Mouse (Mus musculus) CH12.LX (cell line): ENCODE data around the gene Ccdc155. TPM values are rescaled to one million over a fixed set of nuclear protein-coding genes. Genes with fewer than 3 reads are reported as not detected.

Experiments
- DNase-seq: peaks from one replicate; pipeline ENCODE4 v3.0.0-alpha.2; 2013; ENCODE audit errors: extremely low read depth
- H3K27ac ChIP-seq: 2 replicates; pipeline ENCODE4 v1.5.1; 2012; ENCODE audit warnings: low read depth, mild to moderate bottlenecking, control low read depth, moderate library complexity; ENCODE audit not compliant: insufficient read depth
- H3K27me3 ChIP-seq: replicated peaks from 2 replicates; pipeline ENCODE3; 2012; ENCODE audit warnings: inconsistent platforms
- H3K36me3 ChIP-seq, 2 experiments: replicated peaks in 1 of 2; 2 replicates each; pipeline versions ENCODE3 to v1.6.1; 2012; ENCODE audit warnings: inconsistent platforms in 1 of 2, low read length in 1 of 2, mild to moderate bottlenecking in 1 of 2, mixed read lengths in 1 of 2, moderate library complexity in 1 of 2; ENCODE audit not compliant: control insufficient read depth in 1 of 2, insufficient read depth in 1 of 2
- H3K4me1 ChIP-seq, 2 experiments: 2 replicates each; pipeline ENCODE4 v1.6.1; 2012; ENCODE audit warnings: inconsistent platforms in 1 of 2, moderate library complexity in 1 of 2; ENCODE audit not compliant: insufficient read depth in 2 of 2, control insufficient read depth in 1 of 2
- H3K4me2 ChIP-seq: 2 replicates; pipeline ENCODE4 v1.6.1; 2012; ENCODE audit warnings: low read depth, mild to moderate bottlenecking, control low read depth; ENCODE audit not compliant: poor library complexity, insufficient read depth, severe bottlenecking
- H3K4me3 ChIP-seq, 3 experiments: fragments of 150-350 bp in 1 of 3; sonication (generic) in 1 of 3; replicated peaks in 1 of 3; 2 replicates each; pipeline versions ENCODE3 to v1.5.1; 2011 to 2012; ENCODE audit warnings: low read depth in 2 of 3, low read length in 2 of 3, mild to moderate bottlenecking in 2 of 3, moderate library complexity in 2 of 3, control low read depth in 1 of 3, improper control_type of control experiment in 1 of 3, inconsistent platforms in 1 of 3, mixed read lengths in 1 of 3; ENCODE audit not compliant: poor library complexity in 1 of 3
- H3K79me2 ChIP-seq: replicated peaks from 2 replicates; pipeline ENCODE4 v1.6.1; 2012; ENCODE audit warnings: mild to moderate bottlenecking, moderate library complexity; ENCODE audit not compliant: control insufficient read depth, poor library complexity, insufficient read depth, severe bottlenecking; ENCODE audit errors: extremely low read depth
- H3K9ac ChIP-seq: 2 replicates; pipeline ENCODE4 v1.6.1; 2012; ENCODE audit warnings: low read depth, mild to moderate bottlenecking, control low read depth, moderate library complexity; ENCODE audit not compliant: insufficient read depth
- H3K9me3 ChIP-seq: replicated peaks from 2 replicates; pipeline ENCODE3; 2012; ENCODE audit warnings: low read length, inconsistent platforms, mixed read lengths
- CHD2 ChIP-seq: IDR thresholded peaks from 2 replicates; pipeline ENCODE4 v1.6.1; 2011; ENCODE audit warnings: low read length, improper control_type of control experiment
- E2F4 ChIP-seq: IDR thresholded peaks from 2 replicates; pipeline ENCODE4 v1.6.1; 2011; ENCODE audit warnings: low read depth, low read length, improper control_type of control experiment; ENCODE audit not compliant: insufficient replicate concordance
- GABPA ChIP-seq: IDR thresholded peaks from 2 replicates; pipeline ENCODE4 v1.6.1; 2012; ENCODE audit warnings: low read depth, low read length, improper control_type of control experiment, inconsistent platforms; ENCODE audit not compliant: insufficient replicate concordance
- HCFC1 ChIP-seq: IDR thresholded peaks from 2 replicates; pipeline ENCODE4 v1.6.1; 2012; ENCODE audit warnings: low read depth, mild to moderate bottlenecking, inconsistent platforms, low read length, improper control_type of control experiment
- JUND ChIP-seq: conservative IDR thresholded peaks from 2 replicates; pipeline ENCODE4 v1.6.1; 2011; ENCODE audit warnings: low read depth, low read length, improper control_type of control experiment
- MAX ChIP-seq: IDR thresholded peaks from 2 replicates; pipeline ENCODE4 v1.6.1; 2011; ENCODE audit warnings: low read length, improper control_type of control experiment
- MXI1 ChIP-seq: IDR thresholded peaks from 2 replicates; pipeline ENCODE4 v1.6.1; 2011; ENCODE audit warnings: mild to moderate bottlenecking, low read depth, low read length, improper control_type of control experiment
- MYC ChIP-seq: IDR thresholded peaks from 2 replicates; pipeline ENCODE4 v1.6.1; 2011; ENCODE audit warnings: low read depth, mild to moderate bottlenecking, improper control_type of control experiment, low read length
- NELFE ChIP-seq: IDR thresholded peaks from 2 replicates; pipeline ENCODE4 v1.6.1; 2011; ENCODE audit warnings: low read depth, low read length, improper control_type of control experiment
- NRF1 ChIP-seq: IDR thresholded peaks from 2 replicates; pipeline ENCODE4 v1.6.1; 2014; ENCODE audit warnings: low read depth, mild to moderate bottlenecking, inconsistent platforms, low read length, improper control_type of control experiment, moderate library complexity
- POLR2A ChIP-seq: IDR thresholded peaks from 2 replicates; pipeline ENCODE4 v1.6.1; 2011; ENCODE audit warnings: low read depth, mild to moderate bottlenecking, improper control_type of control experiment, low read length
- RAD21 ChIP-seq: IDR thresholded peaks from 2 replicates; pipeline ENCODE4 v1.6.1; 2011; ENCODE audit warnings: low read depth, mild to moderate bottlenecking, low read length, improper control_type of control experiment, moderate library complexity
- RCOR1 ChIP-seq: conservative IDR thresholded peaks from 2 replicates; pipeline ENCODE4 v1.6.1; 2012; ENCODE audit warnings: low read depth, mild to moderate bottlenecking, inconsistent platforms, low read length, improper control_type of control experiment
- TBP ChIP-seq: conservative IDR thresholded peaks from 2 replicates; pipeline ENCODE4 v1.6.1; 2011; ENCODE audit warnings: low read depth, low read length, improper control_type of control experiment
- TCF12 ChIP-seq: IDR thresholded peaks from 2 replicates; pipeline ENCODE4 v1.6.1; 2014; ENCODE audit warnings: low read depth, mild to moderate bottlenecking, inconsistent platforms, low read length, improper control_type of control experiment
- USF1 ChIP-seq: IDR thresholded peaks from 2 replicates; pipeline ENCODE4 v1.6.1; 2014; ENCODE audit warnings: low read depth, mild to moderate bottlenecking, inconsistent platforms, low read length, improper control_type of control experiment
- USF2 ChIP-seq: conservative IDR thresholded peaks from 2 replicates; pipeline ENCODE4 v1.6.1; 2011; ENCODE audit warnings: low read depth, low read length, improper control_type of control experiment
- ZC3H11A ChIP-seq: IDR thresholded peaks from 2 replicates; pipeline ENCODE4 v1.6.1; 2012; ENCODE audit warnings: low read depth, mild to moderate bottlenecking, inconsistent platforms, low read length, improper control_type of control experiment
- ZKSCAN1 ChIP-seq: IDR thresholded peaks from 2 replicates; pipeline ENCODE4 v1.6.1; 2012; ENCODE audit warnings: low read depth, inconsistent platforms, low read length, improper control_type of control experiment, borderline replicate concordance
- ZNF384 ChIP-seq: IDR thresholded peaks from 2 replicates; pipeline ENCODE4 v1.6.1; 2012; ENCODE audit warnings: low read depth, low read length, improper control_type of control experiment, inconsistent platforms
- dilution Hi-C: fragments of 300-500 bp; cut with MboI; formaldehyde crosslinking; loops from 2 replicates; pipeline ENCODE4 v1.14.3; 2020; ENCODE audit warnings: low sequenced_read_pairs; ENCODE audit not compliant: extremely low pct_unique_long_range_greater_than_20kb, extremely low pct_ligation_motif_present
- in situ Hi-C: fragments of 300-500 bp; cut with MboI; formaldehyde crosslinking; loops from 3 replicates; pipeline ENCODE4 v1.14.3; 2019; ENCODE audit warnings: low sequenced_read_pairs, low pct_ligation_motif_present, low pct_unique_long_range_greater_than_20kb, mixed read lengths
- polyA plus RNA-seq: library from polyadenylated mRNA; unstranded; fragments of >175 nt; gene quantifications from 2 replicates; pipeline ENCODE4 v1.2.1, GENCODE M21; 2012; ENCODE audit warnings: low read depth; ENCODE audit not compliant: insufficient read length
- total RNA-seq, 2 experiments: library from RNA; depleted of rRNA; stranded (reverse); fragments of 300-350 nt in 1 of 2; fragments of >200 nt in 1 of 2; gene quantifications; 2 replicates each; pipeline ENCODE4 v1.2.3; 2012 to 2014

Gene Ccdc155
- total RNA-seq (2012; rRNA removed), result 0.04 TPM in 1 of 2 replicates, not detected in the other
- total RNA-seq (2014; rRNA removed), result not detected in 2 replicates
- polyA plus RNA-seq, result not detected in 2 replicates

DNA sequence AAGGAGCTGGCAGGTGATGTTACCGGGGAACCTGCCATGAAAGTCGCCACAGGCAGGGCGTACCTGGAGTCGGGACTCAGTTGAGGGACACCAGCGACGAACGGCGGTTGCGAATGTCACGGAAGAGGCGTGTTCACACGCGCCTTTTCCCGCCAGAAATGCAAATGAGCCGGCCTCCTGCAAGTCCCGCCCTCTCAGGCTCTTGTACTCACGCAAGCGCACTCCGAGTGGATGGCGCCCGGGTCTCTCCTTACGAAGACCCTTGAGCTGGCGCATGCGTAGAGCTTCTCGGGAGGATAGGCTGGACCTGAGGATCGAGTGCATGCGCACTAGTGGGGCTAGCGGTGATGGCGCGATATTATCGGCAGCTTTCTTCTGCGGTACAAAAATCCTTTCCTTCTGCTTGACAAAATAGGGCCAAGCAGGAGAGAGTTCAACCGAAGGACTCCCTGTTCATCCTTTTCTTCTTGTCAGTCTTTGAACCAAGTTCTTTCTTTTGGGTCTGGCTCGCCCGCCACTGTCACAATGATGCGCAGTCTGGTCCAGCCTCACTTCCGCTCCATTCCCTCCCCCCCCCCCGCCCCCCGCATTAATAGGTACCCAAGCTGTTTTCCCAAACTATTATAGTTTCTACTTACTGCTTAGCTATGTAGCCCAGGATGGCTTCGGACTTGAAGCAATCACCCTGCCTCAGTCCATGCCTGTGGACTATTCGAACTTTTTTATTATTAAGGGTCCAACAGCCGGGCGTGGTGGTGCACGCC lies at the start of gene Ccdc155:
Gene Ccdc155, minus strand, starts transcription at position 513 of the 764 bp plus-strand sequence.
- peak within 1 kb of the TSS in 1 of 3 experiments; percentile 31 for H3K4me3 ChIP-seq
- peaks cover 28% of the 10 kb centered on the region for H3K27me3 ChIP-seq
- no peak within 1 kb of the TSS for H3K27ac ChIP-seq
- dilution Hi-C loops, result no loop called here
- DNase-seq, result peak; percentile 39
- peak within 1 kb of the TSS; percentile 35; the same call in 1 of the 2 replicates for H3K4me2 ChIP-seq
- H3K9me3 ChIP-seq, result peaks cover 14% of the 10 kb centered on the region
- H3K4me1 ChIP-seq, result peaks cover 2 to 13% of the 10 kb centered on the region in 2 experiments; a peak in 3 of 4 replicates
- in situ Hi-C loops, result no loop called here
- no peak within 1 kb of the TSS; the same call in 1 of the 2 replicates for H3K9ac ChIP-seq
- TF ChIP-seq HCFC1 (no peak), E2F4 (peak; percentile 75; the same call in 1 of the 2 replicates), MXI1 (0 out of 2 replicates have a peak, but pooled peaks have one; percentile 31), NRF1 (peak; percentile 94), MAX (peak; percentile 75), POLR2A (peak; percentile 39; the same call in 1 of the 2 replicates), RCOR1 (no peak)
- TF ChIP-seq, all 38 proteins: peak for 5
- Histone ChIP-seq H3K36me3 (no peaks in the 10 kb centered on the region), H3K79me2 (no peaks in the 10 kb centered on the region)

DNA sequence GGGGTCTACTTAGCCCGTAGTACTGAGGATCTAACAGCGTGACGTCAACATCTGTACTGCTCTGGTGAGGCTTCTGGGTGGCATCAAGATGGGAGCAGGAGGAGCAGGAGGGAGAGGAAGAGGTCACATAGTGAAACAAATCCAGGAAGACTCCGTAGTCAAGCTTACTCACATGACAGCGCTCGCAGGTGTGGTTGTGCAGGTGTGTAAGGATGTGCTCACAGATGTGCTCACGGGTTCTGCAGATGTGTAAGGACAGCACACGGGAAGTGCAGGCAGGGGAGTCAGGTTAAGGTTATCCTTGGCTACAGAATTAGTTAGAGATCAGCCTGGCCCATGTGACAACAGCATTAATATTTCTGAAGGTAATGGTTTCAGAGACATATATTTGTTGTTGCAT lies 49.1 kb upstream of the Ccdc155 start:
- in situ Hi-C loops, result no loop called here
- H3K4me3 ChIP-seq, result no peak overlapping the region
- H3K4me1 ChIP-seq, result peaks cover 0 to 5% of the 10 kb centered on the region in 2 experiments; a peak in 1 of 4 replicates
- H3K4me2 ChIP-seq, result no peak overlapping the region
- no peak for TF ChIP-seq RAD21
- TF ChIP-seq JUND, result no peak
- TF ChIP-seq E2F4, result no peak
- no peak for TF ChIP-seq USF2
- TF ChIP-seq, all 38 proteins: peak for 0
- no peaks in the 10 kb centered on the region for H3K79me2 ChIP-seq
- no peaks in the 10 kb centered on the region for H3K9me3 ChIP-seq
- H3K27me3 ChIP-seq, result no peaks in the 10 kb centered on the region
- no peak for DNase-seq
- H3K9ac ChIP-seq, result no peak overlapping the region
- H3K27ac ChIP-seq, result no peak overlapping the region
- no peaks in the 10 kb centered on the region for H3K36me3 ChIP-seq
- dilution Hi-C loops, result no loop called here

DNA sequence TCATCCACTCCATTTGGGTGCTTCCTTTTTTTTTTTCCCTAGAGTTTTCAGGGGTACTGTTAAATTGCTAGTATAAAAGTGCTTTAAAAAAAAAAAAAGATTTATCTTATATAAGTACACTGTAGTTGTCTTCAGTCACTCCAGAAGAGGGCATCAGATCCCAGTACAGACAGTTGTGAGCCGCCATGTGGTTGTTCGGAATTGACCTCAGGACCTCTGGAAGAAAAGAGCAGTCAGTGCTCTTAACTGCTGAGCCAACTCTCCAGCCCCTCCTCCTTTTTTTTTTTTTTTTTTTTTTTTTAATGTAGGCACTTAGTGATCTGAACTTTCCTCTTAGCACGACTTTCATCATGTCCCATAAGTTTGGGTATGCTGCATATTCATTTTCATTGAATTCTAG lies 43.0 kb upstream of the Ccdc155 start:
- no peak for TF ChIP-seq HCFC1
- no peak for TF ChIP-seq TCF12
- no peak for TF ChIP-seq ZC3H11A
- no peak for TF ChIP-seq ZKSCAN1
- TF ChIP-seq USF1, result no peak
- TF ChIP-seq CHD2, result no peak
- no peak for TF ChIP-seq TBP
- TF ChIP-seq GABPA, result no peak
- no peak for TF ChIP-seq MYC
- TF ChIP-seq ZNF384, result no peak
- TF ChIP-seq MXI1, result no peak
- no peak for TF ChIP-seq NELFE
- TF ChIP-seq MAX, result no peak
- in situ Hi-C loops (no loop called here), dilution Hi-C loops (no loop called here)
- peaks cover 0 to 2% of the 10 kb centered on the region in 2 experiments; a peak in 1 of 4 replicates for H3K4me1 ChIP-seq
- DNase-seq, result no peak
- no peaks in the 10 kb centered on the region for H3K27me3 ChIP-seq
- H3K4me2 ChIP-seq, result no peak overlapping the region
- no peaks in the 10 kb centered on the region for H3K36me3 ChIP-seq
- no peaks in the 10 kb centered on the region for H3K79me2 ChIP-seq
- no peak overlapping the region for H3K4me3 ChIP-seq
- no peak overlapping the region for H3K9ac ChIP-seq
- H3K9me3 ChIP-seq, result no peaks in the 10 kb centered on the region
- no peak overlapping the region for H3K27ac ChIP-seq
